Mouse (Mus musculus) ES-Bruce4 (cell line): ENCODE measurements around the gene Etv1.

Experiments used
- CTCF ChIP-seq: IDR thresholded peaks from one replicate; pipeline ENCODE4 v1.8.1; 2011; ENCODE audit warnings: low read depth, low read length
- POLR2A ChIP-seq: IDR thresholded peaks from one replicate; pipeline ENCODE4 v1.8.1; 2011; ENCODE audit warnings: low read length; ENCODE audit not compliant: insufficient read depth

DNA sequence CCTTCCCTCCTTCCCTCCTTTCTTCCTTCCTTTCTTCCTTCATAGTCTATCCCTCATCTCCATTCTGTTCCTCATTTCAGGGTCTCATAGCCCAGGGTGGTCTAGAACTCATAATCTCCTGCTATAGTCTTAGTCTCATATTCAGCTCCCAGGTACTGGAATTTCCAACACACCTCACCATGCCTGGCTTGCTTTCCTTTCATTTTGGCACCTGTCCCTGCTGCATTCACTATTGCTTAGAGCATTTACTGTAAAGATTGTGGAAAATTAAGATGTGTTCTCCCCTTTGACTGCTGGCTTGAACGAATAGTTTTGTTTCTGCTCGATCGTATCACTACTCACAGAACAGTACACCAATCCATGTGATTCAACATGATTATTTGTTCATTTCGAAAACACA, 80.5 kb downstream of the Etv1 start:
- TF ChIP-seq CTCF: no peak
- TF ChIP-seq POLR2A: no peak
